Comparison of ENCODE assay signal across 10 mouse cellular contexts in genomic region chr8:11298531-11299316, GRCm38 (mm10). TPM values are rescaled to one million over a fixed set of nuclear protein-coding genes. Genes with fewer than 3 reads are reported as not detected.
DNase-seq lines count a peak whose midpoint lies in the region; ATAC-seq and TF ChIP-seq lines count a peak whose summit lies in the region.
"Had no signal": no experiment of that assay in that cellular context is flagged by ENCODE, and none has a peak within 500 bp of the region (broad histone marks: within the 10 kb centered on the region; RNA-seq: fewer than 3 reads in every experiment).

No protein-coding gene starts in this region.

- H3K4me2 ChIP-seq in hindbrain, postnatal 0 days (ENCODE audit: low read depth, low read length) = no peak overlapping the region
- H3K4me2 ChIP-seq: liver, embryonic 12.5 days had no signal

- no peaks in the 10 kb centered on the region for H3K36me3 ChIP-seq in hindbrain, embryonic 10.5 days
- no peaks in the 10 kb centered on the region for H3K36me3 ChIP-seq in hindbrain, postnatal 0 days (ENCODE audit: insufficient read depth, low read length)
- H3K36me3 ChIP-seq: liver, embryonic 12.5 days had no signal

- WGBS in hindbrain, embryonic 10.5 days = 65% methylated on average over 12 of the region's 12 CpGs
- 76% methylated on average over 12 of the region's 12 CpGs for WGBS in hindbrain, postnatal 0 days

- 0 out of 2 replicates have a peak overlapping the region, but pooled peaks have one; percentile 50 for H3K27ac ChIP-seq in hindbrain, embryonic 10.5 days
- H3K27ac ChIP-seq in hindbrain, postnatal 0 days = no peak overlapping the region
- H3K27ac ChIP-seq: liver, embryonic 12.5 days had no signal

- no peak for ATAC-seq in hindbrain, postnatal 0 days
- ATAC-seq: liver, embryonic 12.5 days had no signal

- H3K4me1 ChIP-seq in hindbrain, embryonic 10.5 days (replicated peaks) = peaks cover 41% of the 10 kb centered on the region
- 0 out of 2 replicates have a peak, but pooled peaks cover 4% of the 10 kb centered on the region for H3K4me1 ChIP-seq in hindbrain, postnatal 0 days (ENCODE audit: insufficient read depth, low read length)
- H3K4me1 ChIP-seq: liver, embryonic 12.5 days had no signal

- H3K9me3 ChIP-seq in hindbrain, embryonic 10.5 days = no peaks in the 10 kb centered on the region
- no peaks in the 10 kb centered on the region for H3K9me3 ChIP-seq in hindbrain, postnatal 0 days (ENCODE audit: low read length)
- H3K9me3 ChIP-seq: liver, embryonic 12.5 days had no signal

- H3K9ac ChIP-seq in hindbrain, postnatal 0 days (replicated peaks; ENCODE audit: low read length) = no peak overlapping the region
- H3K9ac ChIP-seq: liver, embryonic 12.5 days had no signal

- DNase-seq in hindbrain, embryonic 10.5 days (ENCODE audit: low spot score) = peak; percentile 44
- no peak for DNase-seq in hindbrain, postnatal 0 days (ENCODE audit: low spot score)
- DNase-seq in 3T3-L1 (ENCODE audit: low read depth, low spot score) = peak; percentile 40
- DNase-seq in embryo, embryonic 11.5 days (ENCODE audit: low read depth, low spot score) = peak; percentile 16
- DNase-seq in kidney, postnatal 4 days = peak; percentile 62 to 74
- DNase-seq in ovary, postnatal 36 days (ENCODE audit: low spot score) = no peak
- DNase-seq in adrenal gland, adult 2 months = no peak
- DNase-seq in right cerebral cortex, postnatal 25 days = no peak
- DNase-seq: cerebellum, adult 18-20 months had no signal

- H3K27me3 ChIP-seq in hindbrain, embryonic 10.5 days (ENCODE audit: insufficient read depth, poor library complexity, severe bottlenecking) = no peaks in the 10 kb centered on the region
- H3K27me3 ChIP-seq in hindbrain, postnatal 0 days (ENCODE audit: insufficient read depth, low read length) = no peaks in the 10 kb centered on the region
- H3K27me3 ChIP-seq: liver, embryonic 12.5 days had no signal

- no peak for TF ChIP-seq CTCF in hindbrain, postnatal 0 days (IDR thresholded peaks at IDR 0.05; ENCODE audit: low read depth)

- no peak overlapping the region for H3K4me3 ChIP-seq in hindbrain, embryonic 10.5 days
- H3K4me3 ChIP-seq in hindbrain, postnatal 0 days (ENCODE audit: low read length) = no peak overlapping the region
- H3K4me3 ChIP-seq: liver, embryonic 12.5 days had no signal

RNA-seq across cellular contexts. Expression of gene Col4a2, which starts 13.9 kb away (rescaled TPM):
- 51.1 and 52.9 TPM in 2 replicates for polyA plus RNA-seq in hindbrain, embryonic 10.5 days (2016; fragmentation: Nextera tagmentation; extraction: Ambion mirVana)
- total RNA-seq in hindbrain, postnatal 0 days (2014; rRNA removed) = 76.6 and 95.8 TPM in 2 replicates
- 26.5 and 27.8 TPM in 2 replicates for polyA plus RNA-seq in hindbrain, postnatal 0 days (2015; fragmentation: Nextera tagmentation; extraction: Ambion mirVana)
- total RNA-seq in adrenal gland, adult 2 months (2021) = 100 to 1,000 TPM; 127 to 193 TPM
- polyA plus RNA-seq in adrenal gland, adult 2 months (2012; rRNA removed) = 114 and 115 TPM in 2 replicates

RNA-seq across cellular contexts. Expression of gene Col4a1, which starts 13.9 kb away (rescaled TPM):
- 122 and 123 TPM in 2 replicates for polyA plus RNA-seq in hindbrain, embryonic 10.5 days (2016; fragmentation: Nextera tagmentation; extraction: Ambion mirVana)
- total RNA-seq in hindbrain, postnatal 0 days (2014; rRNA removed) = 203 and 254 TPM in 2 replicates
- 46.4 and 55.6 TPM in 2 replicates for polyA plus RNA-seq in hindbrain, postnatal 0 days (2015; fragmentation: Nextera tagmentation; extraction: Ambion mirVana)
- 100 to 1,000 TPM; 260 to 455 TPM for total RNA-seq in adrenal gland, adult 2 months (2021)
- polyA plus RNA-seq in adrenal gland, adult 2 months (2012; rRNA removed) = 293 and 303 TPM in 2 replicates

Comparison
In these comparisons a context has a peak if more than half of its experiments do, and no peak if none do; other contexts are left out.
1. DNase-seq: peak in hindbrain, embryonic 10.5 days (single experiment), 3T3-L1 (single experiment), embryo, embryonic 11.5 days (single experiment) and kidney, postnatal 4 days (2 of 2); none in hindbrain, postnatal 0 days (single experiment), ovary, postnatal 36 days (single experiment), adrenal gland, adult 2 months (single experiment) and right cerebral cortex, postnatal 25 days (single experiment).